Mouse (Mus musculus): ENCODE data around the gene Cmbl.

Cmbl gene

DNA sequence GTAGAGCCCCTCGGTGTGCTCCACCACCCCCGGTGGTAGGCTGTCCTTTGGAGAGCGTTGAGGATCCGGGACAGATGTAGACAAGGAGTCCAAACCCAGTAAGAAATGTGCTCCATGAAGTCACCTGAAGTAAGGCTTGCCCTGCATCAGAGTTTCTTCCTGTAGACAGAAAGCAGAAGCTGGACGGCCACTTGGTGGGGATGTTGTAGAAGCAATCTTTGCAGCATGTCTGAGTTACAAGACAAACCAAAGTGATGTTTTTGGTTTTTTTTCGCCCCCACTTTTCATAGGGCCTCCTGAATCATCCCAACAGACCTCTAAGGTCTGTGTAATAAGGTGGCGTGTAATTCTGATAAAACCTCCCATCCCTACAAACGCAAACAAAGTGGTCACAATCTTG, 54.3 kb downstream of the Cmbl start:
- DNase-seq (ENCODE audit: extremely low read depth, low read depth): no peak

- no peak for DNase-seq (ENCODE audit: extremely low read depth, low read depth)
These were observed 62.3 kb downstream of the Cmbl start for GRCm38 (mm10) chr15:31627277-31628154.

- no peak for DNase-seq (ENCODE audit: extremely low read depth, low read depth)
These were observed 63.0 kb downstream of the Cmbl start for GRCm38 (mm10) chr15:31628180-31628579.

- no peak for DNase-seq (ENCODE audit: extremely low read depth, low read depth)
These were observed 64.4 kb downstream of the Cmbl start for GRCm38 (mm10) chr15:31629556-31629955.

DNA sequence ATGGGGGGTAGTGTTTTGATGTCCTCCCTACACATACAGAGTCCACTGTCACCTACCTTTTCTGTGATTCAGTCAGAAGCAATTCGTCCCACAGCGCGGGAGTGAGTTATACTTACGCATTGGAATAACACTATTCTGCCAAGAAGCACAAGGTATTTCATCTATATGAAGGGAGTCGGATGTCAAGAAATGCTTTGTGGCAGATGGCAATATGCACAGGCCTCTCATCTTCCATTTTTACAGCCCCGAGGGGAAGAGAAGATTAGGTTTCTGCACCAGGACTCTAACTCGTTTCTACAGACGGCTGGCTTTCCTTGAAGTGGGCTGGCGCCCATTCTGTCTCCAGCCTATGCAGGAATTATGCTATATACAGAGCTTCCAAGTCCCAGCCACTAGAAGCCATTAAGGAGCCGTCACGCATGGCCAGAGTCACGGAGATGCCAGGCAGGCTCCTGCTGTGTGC, 66.2 kb downstream of the Cmbl start:
- no peak for DNase-seq (ENCODE audit: extremely low read depth, low read depth)

- no peak for DNase-seq (ENCODE audit: extremely low read depth, low read depth)
These were observed 67.3 kb downstream of the Cmbl start for GRCm38 (mm10) chr15:31632478-31632877.

DNA sequence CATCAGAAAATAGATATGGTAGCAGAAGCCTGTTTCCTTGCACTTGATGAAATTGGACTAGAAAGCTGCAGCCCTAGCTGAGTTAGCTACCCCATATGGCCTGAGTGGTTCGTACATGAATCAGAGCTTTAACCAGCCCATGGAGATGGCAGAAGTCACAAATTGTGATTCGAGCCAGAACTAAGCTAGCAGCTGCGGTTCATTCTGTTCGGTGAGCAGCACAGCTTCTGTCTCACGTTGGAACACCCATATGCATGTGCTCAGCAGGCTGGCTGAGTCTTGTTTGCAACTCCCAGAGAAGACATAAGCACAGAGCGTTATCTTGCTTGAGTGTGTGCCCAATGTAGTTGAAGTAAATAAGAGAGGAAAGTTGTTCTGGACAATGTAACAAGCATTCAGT, 69.4 kb downstream of the Cmbl start:
- no peak for DNase-seq (ENCODE audit: extremely low read depth, low read depth)

GRCm38 (mm10) chr15:31636091-31636595, 71.0 kb downstream of the Cmbl start:
- no peak for DNase-seq (ENCODE audit: extremely low read depth, low read depth)

Data from MEL-GATA-1-ER (cell line).